Mouse (Mus musculus) embryonic facial prominence, embryonic 10.5 days (tissue): ENCODE measurements around the gene Erc1. TPM values are rescaled to one million over a fixed set of nuclear protein-coding genes. Genes with fewer than 3 reads are reported as not detected.
"Not testable (repeated sequence)": the region's sequence is repeated elsewhere in the genome, so short reads cannot be mapped to it uniquely, and the experiment has no call there.

Source experiments
- DNase-seq: peaks from one replicate; pipeline ENCODE4 v3.0.0-alpha.2; 2017; ENCODE audit warnings: low spot score
- H3K27ac ChIP-seq: fragments of 300-500 bp; sonication (generic); replicated peaks from 2 replicates; pipeline ENCODE4 v1.5.1; 2016; ENCODE audit warnings: mild to moderate bottlenecking
- H3K27me3 ChIP-seq: fragments of 300-500 bp; sonication (generic); replicated peaks from 2 replicates; pipeline ENCODE4 v1.6.1; 2016; ENCODE audit warnings: low read depth, mild to moderate bottlenecking; ENCODE audit not compliant: poor library complexity, severe bottlenecking
- H3K36me3 ChIP-seq: fragments of 300-500 bp; sonication (generic); replicated peaks from 2 replicates; pipeline ENCODE4 v1.6.1; 2016; ENCODE audit warnings: mild to moderate bottlenecking, moderate library complexity
- H3K4me1 ChIP-seq: fragments of 300-500 bp; sonication (generic); 2 replicates; pipeline ENCODE4 v1.6.1; 2016
- H3K4me3 ChIP-seq: fragments of 300-500 bp; sonication (generic); 2 replicates; pipeline ENCODE4 v1.5.1; 2016; ENCODE audit warnings: mild to moderate bottlenecking, moderate library complexity
- H3K9me3 ChIP-seq: fragments of 300-500 bp; sonication (generic); 2 replicates; pipeline ENCODE4 v1.6.1; 2016; ENCODE audit warnings: mild to moderate bottlenecking
- WGBS: fragments of 180-500 bp; shearing (Covaris S2); methylation state at CpG from one replicate; pipeline ENCODE4 v1.1.7; 2016; 5-methylcytosine and 5-hydroxymethylcytosine counted together
- polyA plus RNA-seq: library from polyadenylated mRNA; unstranded; fragments of >200 nt; fragmentation: Nextera tagmentation; extraction: Ambion mirVana; gene quantifications from 2 replicates; pipeline ENCODE4 v1.2.1, GENCODE M21; 2016

Erc1 gene
- polyA plus RNA-seq, 1 experiment from 2014 or later = 24.9 TPM

- 29% methylated on average over 11 of the region's 11 CpGs for WGBS
- no peak for DNase-seq
- no peaks in the 10 kb centered on the region for H3K27me3 ChIP-seq
- H3K4me3 ChIP-seq = peak overlapping the region; percentile 91
- H3K4me1 ChIP-seq = peaks cover 20% of the 10 kb centered on the region
- no peaks in the 10 kb centered on the region for H3K9me3 ChIP-seq
- H3K36me3 ChIP-seq = no peaks in the 10 kb centered on the region
- peak overlapping the region; percentile 98 for H3K27ac ChIP-seq
Measured at GRCm38 (mm10) chr6:119846751-119847517, 1.0 kb downstream of the Erc1 start.

GRCm38 (mm10) chr6:119829951-119830350 is 18.0 kb downstream of the Erc1 start:
- Histone ChIP-seq H3K27ac (no peak overlapping the region), H3K4me3 (no peak overlapping the region), H3K36me3 (no peaks in the 10 kb centered on the region), H3K9me3 (no peaks in the 10 kb centered on the region), H3K4me1 (0 out of 2 replicates have a peak, but pooled peaks cover 6% of the 10 kb centered on the region), H3K27me3 (no peaks in the 10 kb centered on the region)
- DNase-seq = no peak
- 84% methylated on average over 5 of the region's 5 CpGs for WGBS

DNA sequence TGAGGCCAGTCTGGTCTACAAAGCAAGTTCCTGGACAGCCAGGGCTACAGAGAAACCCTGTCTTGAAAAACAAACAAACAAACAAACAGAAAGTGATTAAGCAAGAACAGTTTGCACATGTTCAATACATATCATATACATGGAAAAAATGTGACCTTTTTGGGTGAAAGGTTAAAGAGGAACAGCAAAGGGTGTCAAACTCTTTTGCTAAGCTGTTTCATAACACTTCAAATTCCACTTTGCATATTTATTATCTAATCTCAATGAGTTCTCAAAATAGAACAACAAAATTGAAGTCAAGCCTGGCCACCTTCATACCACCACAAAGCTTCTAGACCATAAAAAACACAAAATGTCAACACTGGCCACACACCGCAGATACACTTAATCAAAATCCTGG is 19.8 kb downstream of the Erc1 start:
- 97% methylated on average over 1 of the region's 1 CpGs for WGBS

GRCm38 (mm10) chr6:119826701-119827100 is 21.3 kb downstream of the Erc1 start:
- H3K4me1 ChIP-seq = no peaks in the 10 kb centered on the region
- no peaks in the 10 kb centered on the region for H3K27me3 ChIP-seq
- 91% methylated on average over 4 of the region's 4 CpGs for WGBS
- DNase-seq = no peak
- H3K36me3 ChIP-seq = peaks cover 23% of the 10 kb centered on the region
- no peak overlapping the region for H3K4me3 ChIP-seq
- no peaks in the 10 kb centered on the region for H3K9me3 ChIP-seq
- no peak overlapping the region for H3K27ac ChIP-seq

More for the DNA sequence above, 19.8 kb downstream of the Erc1 start:
- DNase-seq = no peak
- Histone ChIP-seq H3K4me1 (no peaks in the 10 kb centered on the region), H3K9me3 (no peaks in the 10 kb centered on the region), H3K4me3 (no peak overlapping the region), H3K27me3 (no peaks in the 10 kb centered on the region), H3K27ac (no peak overlapping the region), H3K36me3 (peaks cover 17% of the 10 kb centered on the region)

DNA sequence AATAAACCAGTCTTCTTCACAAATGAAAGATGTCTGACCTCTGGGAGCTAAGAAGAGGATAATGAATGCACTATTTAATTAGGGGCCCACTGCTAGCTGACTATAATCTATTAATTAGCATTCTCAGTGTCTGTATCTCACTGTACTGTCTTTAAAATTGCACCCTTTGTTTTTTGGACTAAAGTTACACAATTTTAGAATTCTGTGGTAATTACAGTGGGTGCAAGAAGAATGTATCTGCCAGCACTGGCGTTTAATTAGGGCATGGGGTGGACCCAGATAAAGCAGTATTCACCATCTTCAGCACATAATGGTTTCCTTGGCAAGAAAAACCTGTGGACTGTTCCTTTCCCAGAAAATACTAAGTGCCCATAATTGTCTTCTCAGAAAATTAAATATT is 25.8 kb downstream of the Erc1 start:
- no peak for DNase-seq
- Histone ChIP-seq H3K9me3 (0 out of 2 replicates have a peak, but pooled peaks cover 3% of the 10 kb centered on the region), H3K4me3 (no peak overlapping the region), H3K27ac (no peak overlapping the region), H3K36me3 (peaks cover 42% of the 10 kb centered on the region), H3K27me3 (no peaks in the 10 kb centered on the region), H3K4me1 (no peaks in the 10 kb centered on the region)
- 87% methylated on average over 1 of the region's 1 CpGs for WGBS

DNA sequence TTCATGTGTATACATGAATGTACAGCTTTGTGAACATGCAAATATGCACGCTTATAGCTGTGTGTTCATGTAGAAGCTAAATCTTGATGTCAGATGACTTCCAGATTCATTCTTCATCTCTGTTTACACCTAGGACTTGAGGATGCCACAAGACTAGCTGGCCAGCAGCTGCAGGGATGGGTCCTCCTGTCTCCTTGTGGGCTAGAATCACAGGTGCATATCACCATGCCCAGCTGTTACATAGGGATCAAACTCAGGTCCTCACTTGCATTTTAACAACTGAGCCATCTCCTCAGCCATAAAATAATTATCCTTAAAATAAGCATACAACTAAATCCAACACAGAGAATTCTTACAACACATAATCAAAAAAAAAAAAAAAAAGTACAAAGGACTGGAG is 26.8 kb downstream of the Erc1 start:
- Histone ChIP-seq H3K27ac (no peak overlapping the region), H3K4me3 (no peak overlapping the region), H3K4me1 (no peaks in the 10 kb centered on the region), H3K27me3 (no peaks in the 10 kb centered on the region), H3K36me3 (peaks cover 42% of the 10 kb centered on the region), H3K9me3 (0 out of 2 replicates have a peak, but pooled peaks cover 3% of the 10 kb centered on the region)
- 94% methylated on average over 1 of the region's 1 CpGs for WGBS
- no peak for DNase-seq

- no peaks in the 10 kb centered on the region for H3K27me3 ChIP-seq
- H3K27ac ChIP-seq = no peak overlapping the region
- DNase-seq = no peak
- H3K9me3 ChIP-seq = 0 out of 2 replicates have a peak, but pooled peaks cover 3% of the 10 kb centered on the region
- H3K4me3 ChIP-seq = no peak overlapping the region
- no peaks in the 10 kb centered on the region for H3K4me1 ChIP-seq
- peaks cover 28% of the 10 kb centered on the region for H3K36me3 ChIP-seq
- 94% methylated on average over 4 of the region's 4 CpGs for WGBS
Measured at GRCm38 (mm10) chr6:119818541-119818940, 29.4 kb downstream of the Erc1 start.

DNA sequence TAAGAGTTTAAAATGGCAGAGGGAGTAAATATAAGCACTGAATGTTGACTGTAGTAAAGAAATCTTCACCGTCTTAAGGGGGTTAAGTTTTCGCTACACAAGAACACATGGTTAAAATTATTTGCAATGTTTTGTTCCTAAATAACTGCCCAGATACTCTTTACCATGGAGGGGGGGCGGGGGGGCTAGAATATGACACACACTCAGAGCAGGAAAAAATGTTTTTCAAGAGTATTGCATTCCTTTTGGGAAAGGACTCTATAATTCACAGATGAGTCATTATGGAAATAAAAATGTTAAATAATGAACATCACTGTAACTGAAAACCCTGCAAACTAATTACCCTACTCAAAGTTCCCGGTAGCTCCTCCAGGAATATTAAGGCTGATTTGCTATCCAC is 32.5 kb downstream of the Erc1 start:
- Histone ChIP-seq H3K36me3 (peaks cover 21% of the 10 kb centered on the region), H3K9me3 (0 out of 2 replicates have a peak, but pooled peaks cover 3% of the 10 kb centered on the region), H3K4me3 (no peak overlapping the region), H3K27ac (no peak overlapping the region), H3K4me1 (no peaks in the 10 kb centered on the region), H3K27me3 (no peaks in the 10 kb centered on the region)
- DNase-seq = no peak
- 84% methylated on average over 4 of the region's 4 CpGs for WGBS

DNA sequence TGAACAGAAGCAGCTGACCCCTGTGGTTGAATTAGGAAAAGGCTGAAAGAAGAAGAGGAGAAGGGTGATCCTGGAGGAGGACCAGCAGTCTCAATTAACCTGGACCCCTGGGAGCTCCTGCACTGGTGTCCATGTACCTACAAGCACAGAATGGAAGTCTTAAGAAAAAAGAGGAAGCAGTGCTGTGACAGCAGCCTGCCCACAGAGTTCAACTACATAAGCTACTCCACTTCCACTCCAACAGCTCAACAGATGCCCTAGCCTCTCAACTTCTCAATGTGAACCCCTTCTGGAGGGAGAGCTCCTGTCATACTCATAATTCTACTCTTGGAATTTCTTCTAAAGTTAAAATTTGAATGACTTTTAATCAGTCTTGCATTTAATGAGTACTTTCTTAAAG is 34.9 kb downstream of the Erc1 start:
- H3K36me3 ChIP-seq = peaks cover 15% of the 10 kb centered on the region
- not testable (repeated sequence) for H3K4me1 ChIP-seq, H3K4me3 ChIP-seq, H3K27me3 ChIP-seq, DNase-seq, H3K27ac ChIP-seq, H3K9me3 ChIP-seq

DNA sequence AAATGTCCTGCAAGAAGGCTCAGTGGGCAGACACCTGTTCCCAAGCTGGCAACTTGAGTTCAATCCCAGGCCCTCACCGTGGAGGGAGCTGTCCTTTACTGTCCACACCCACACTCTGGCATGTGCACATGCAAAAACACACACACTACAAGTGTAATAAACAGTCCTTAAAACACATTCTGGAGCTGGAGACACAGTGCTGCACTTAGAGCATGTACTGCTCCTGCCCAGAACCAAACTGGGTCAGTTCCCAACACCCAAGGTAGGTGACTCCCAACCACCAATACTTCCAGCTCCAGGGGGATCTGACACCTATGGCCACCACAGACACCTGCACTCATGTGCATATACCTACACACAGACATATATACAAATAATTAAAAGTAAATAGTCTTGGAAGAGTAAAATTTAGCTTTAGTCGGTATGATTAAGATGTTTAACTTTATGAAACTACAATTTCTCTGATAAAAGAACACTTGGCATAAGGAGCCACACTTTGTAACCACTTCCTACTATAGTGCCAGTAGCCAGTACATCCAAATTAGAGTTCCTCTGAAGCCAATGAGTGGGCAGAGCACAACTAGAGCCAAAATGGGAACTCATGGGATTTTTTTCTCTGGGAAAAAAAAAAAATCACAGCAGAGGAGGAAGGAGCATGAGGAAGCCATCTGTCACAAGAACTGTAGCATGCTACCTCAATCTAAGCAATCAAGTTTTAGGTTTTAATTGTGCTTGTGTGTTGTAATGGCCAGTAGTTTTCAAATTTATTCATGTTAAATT is 39.1 kb downstream of the Erc1 start:
- H3K36me3 ChIP-seq = 0 out of 2 replicates have a peak, but pooled peaks cover 8% of the 10 kb centered on the region
- H3K27me3 ChIP-seq = no peaks in the 10 kb centered on the region
- no peak overlapping the region for H3K4me3 ChIP-seq
- H3K27ac ChIP-seq = no peak overlapping the region
- no peaks in the 10 kb centered on the region for H3K4me1 ChIP-seq
- H3K9me3 ChIP-seq = no peaks in the 10 kb centered on the region
- WGBS = 83% methylated on average over 2 of the region's 2 CpGs
- no peak for DNase-seq

DNA sequence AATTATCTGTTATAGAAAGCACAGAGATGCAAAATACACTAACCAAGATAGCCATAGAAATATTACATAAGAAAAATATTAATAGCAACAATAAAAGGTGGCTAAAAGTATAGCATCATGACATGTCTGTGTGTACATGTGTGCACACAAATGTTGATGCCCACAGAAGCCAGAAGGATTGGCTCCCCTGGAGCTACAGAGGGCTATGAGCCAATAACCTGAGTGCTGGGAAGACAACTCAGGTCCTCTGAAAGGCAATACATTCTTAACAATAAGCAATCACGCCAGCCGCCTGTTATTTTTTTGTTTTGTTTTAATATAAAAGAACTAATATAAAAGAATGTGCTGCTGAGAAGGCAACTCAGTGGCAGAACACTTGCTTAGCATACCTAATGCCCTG is 44.7 kb downstream of the Erc1 start:
- Histone ChIP-seq H3K4me1 (peaks cover 3% of the 10 kb centered on the region; the same call in 1 of the 2 replicates), H3K36me3 (peaks cover 4% of the 10 kb centered on the region; the same call in 1 of the 2 replicates), H3K4me3 (no peak overlapping the region), H3K27me3 (no peaks in the 10 kb centered on the region), H3K27ac (no peak overlapping the region), H3K9me3 (no peaks in the 10 kb centered on the region)
- 88% methylated on average over 2 of the region's 2 CpGs for WGBS
- no peak for DNase-seq

DNA sequence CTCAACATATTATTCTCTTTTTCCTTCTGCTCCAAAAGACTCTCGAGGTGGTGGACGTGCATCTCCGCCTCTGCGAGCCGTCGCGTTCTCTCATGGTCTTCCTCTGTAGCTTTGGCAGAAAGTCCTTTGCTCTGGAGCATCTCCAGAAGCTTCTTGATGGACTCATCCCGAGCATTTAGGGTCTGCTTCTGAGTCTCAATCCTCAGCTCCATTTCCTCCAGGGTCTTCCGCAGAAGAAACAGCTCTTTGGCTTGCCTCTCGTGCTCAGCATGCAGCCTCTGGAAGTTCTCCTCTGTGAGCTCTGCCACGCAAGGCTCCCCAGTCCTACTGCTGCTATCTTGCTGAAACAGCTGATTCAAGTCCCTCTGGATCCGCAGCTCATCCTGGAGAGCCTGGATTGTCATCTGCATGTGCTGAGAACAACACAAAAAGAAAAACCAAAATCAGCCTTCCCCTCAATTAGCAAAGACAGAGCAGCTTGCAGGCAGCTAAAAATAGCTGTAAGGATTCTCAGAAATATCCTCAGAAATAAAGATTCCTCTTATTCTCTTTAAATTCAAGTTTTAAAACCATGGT is 51.0 kb downstream of the Erc1 start:
- H3K27ac ChIP-seq = no peak overlapping the region
- no peak overlapping the region for H3K4me3 ChIP-seq
- DNase-seq = no peak
- WGBS = 90% methylated on average over 12 of the region's 12 CpGs
- no peaks in the 10 kb centered on the region for H3K9me3 ChIP-seq
- H3K27me3 ChIP-seq = no peaks in the 10 kb centered on the region
- no peaks in the 10 kb centered on the region for H3K4me1 ChIP-seq
- peaks cover 22% of the 10 kb centered on the region for H3K36me3 ChIP-seq
